Mouse (Mus musculus): ENCODE results near the gene Plekhs1. TPM values are rescaled to one million over a fixed set of nuclear protein-coding genes. Genes with fewer than 3 reads are reported as not detected.

Plekhs1 gene
- polyA plus RNA-seq, 1 experiment from 2014 or later, result not detected

- no peak overlapping the region for H3K9ac ChIP-seq (replicated peaks)
- no peaks in the 10 kb centered on the region for H3K4me1 ChIP-seq (ENCODE audit: insufficient read depth)
- no peaks in the 10 kb centered on the region for H3K27me3 ChIP-seq (ENCODE audit: insufficient read depth, low read length)
- no peak for TF ChIP-seq CTCF (IDR thresholded peaks at IDR 0.05; ENCODE audit: low read depth)
- TF ChIP-seq EP300 (IDR thresholded peaks at IDR 0.05; ENCODE audit: low read depth), result no peak
- no peak overlapping the region for H3K4me2 ChIP-seq (ENCODE audit: low read depth, low read length)
- H3K4me3 ChIP-seq (ENCODE audit: low read depth, low read length), result no peak overlapping the region
- H3K36me3 ChIP-seq (replicated peaks; ENCODE audit: insufficient read depth, low read length), result no peaks in the 10 kb centered on the region
- DNase-seq (no peak), ATAC-seq (no peak)
- H3K9me3 ChIP-seq (ENCODE audit: low read length), result no peaks in the 10 kb centered on the region
- WGBS (ENCODE audit: insufficient replicate concordance), result 71% methylated on average over 4 of the region's 4 CpGs
- H3K27ac ChIP-seq (ENCODE audit: low read depth), result no peak overlapping the region
Observed at GRCm38 (mm10) chr19:56451867-56452266, 9.6 kb upstream of the Plekhs1 start.

GRCm38 (mm10) chr19:56452421-56452820 lies 9.0 kb upstream of the Plekhs1 start:
- DNase-seq, result no peak
- Histone ChIP-seq H3K4me2 (ENCODE audit: low read depth, low read length) (no peak overlapping the region), H3K4me1 (ENCODE audit: insufficient read depth) (no peaks in the 10 kb centered on the region), H3K36me3 (replicated peaks; ENCODE audit: insufficient read depth, low read length) (no peaks in the 10 kb centered on the region), H3K9ac (replicated peaks) (no peak overlapping the region), H3K27me3 (ENCODE audit: insufficient read depth, low read length) (no peaks in the 10 kb centered on the region), H3K4me3 (ENCODE audit: low read depth, low read length) (no peak overlapping the region), H3K27ac (ENCODE audit: low read depth) (no peak overlapping the region), H3K9me3 (ENCODE audit: low read length) (no peaks in the 10 kb centered on the region)
- 84% methylated on average over 2 of the region's 2 CpGs for WGBS (ENCODE audit: insufficient replicate concordance)
- no peak for ATAC-seq
- no peak for TF ChIP-seq CTCF (IDR thresholded peaks at IDR 0.05; ENCODE audit: low read depth)
- TF ChIP-seq EP300 (IDR thresholded peaks at IDR 0.05; ENCODE audit: low read depth), result no peak

GRCm38 (mm10) chr19:56454862-56455261 lies 6.6 kb upstream of the Plekhs1 start:
- Histone ChIP-seq H3K27ac (ENCODE audit: low read depth) (peak overlapping the region; percentile 30; the same call in 1 of the 2 replicates), H3K27me3 (ENCODE audit: insufficient read depth, low read length) (no peaks in the 10 kb centered on the region), H3K4me3 (ENCODE audit: low read depth, low read length) (no peak overlapping the region), H3K36me3 (replicated peaks; ENCODE audit: insufficient read depth, low read length) (no peaks in the 10 kb centered on the region), H3K4me1 (ENCODE audit: insufficient read depth) (no peaks in the 10 kb centered on the region), H3K9me3 (ENCODE audit: low read length) (no peaks in the 10 kb centered on the region), H3K4me2 (ENCODE audit: low read depth, low read length) (no peak overlapping the region), H3K9ac (replicated peaks) (no peak overlapping the region)
- WGBS (ENCODE audit: insufficient replicate concordance), result 49% methylated on average over 4 of the region's 4 CpGs
- ATAC-seq, result no peak
- TF ChIP-seq CTCF (IDR thresholded peaks at IDR 0.05; ENCODE audit: low read depth) (no peak), EP300 (IDR thresholded peaks at IDR 0.05; ENCODE audit: low read depth) (no peak)
- no peak for DNase-seq

DNA sequence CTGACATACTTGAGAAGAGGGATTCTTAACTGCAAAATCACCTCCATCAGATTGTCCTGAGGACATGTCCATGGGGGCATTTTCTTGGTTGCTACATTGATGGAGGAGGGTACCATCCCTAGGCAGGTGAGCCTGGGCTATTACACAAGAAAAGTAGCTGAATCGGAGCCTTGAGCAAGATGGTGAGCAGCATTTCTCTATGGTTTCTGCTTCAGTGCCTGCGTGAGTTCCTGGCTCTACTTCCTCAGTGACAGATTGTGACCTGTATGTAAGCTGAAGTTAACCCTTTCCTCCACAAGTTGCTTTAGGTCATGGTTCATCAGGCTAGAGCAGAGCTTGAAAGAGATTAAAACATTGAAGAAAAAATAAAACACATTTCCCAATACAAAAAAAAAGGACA lies 6.1 kb upstream of the Plekhs1 start:
- 29% methylated on average over 2 of the region's 2 CpGs for WGBS (ENCODE audit: insufficient replicate concordance)
- Histone ChIP-seq H3K27me3 (ENCODE audit: insufficient read depth, low read length) (no peaks in the 10 kb centered on the region), H3K9me3 (ENCODE audit: low read length) (no peaks in the 10 kb centered on the region)

DNA sequence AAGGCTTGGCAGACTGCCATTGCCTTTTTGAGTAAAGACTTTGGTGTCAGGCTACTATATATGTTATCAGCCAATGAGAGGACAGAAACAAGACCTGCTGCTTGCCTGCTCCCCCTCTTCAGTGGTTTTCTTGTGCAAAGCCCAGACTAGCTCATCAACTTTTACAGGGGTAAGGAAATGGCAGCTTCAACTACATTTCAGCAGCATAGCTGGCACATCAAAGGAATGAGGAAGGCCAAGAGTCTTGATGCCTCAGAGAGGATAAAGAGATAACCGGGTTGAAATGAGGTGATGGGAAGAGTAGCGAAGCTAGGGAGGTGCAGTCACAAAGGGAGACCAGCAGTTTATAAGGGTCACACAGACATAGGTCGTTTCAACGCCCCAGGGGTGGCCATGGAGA lies 3.9 kb upstream of the Plekhs1 start:
- TF ChIP-seq EP300 (IDR thresholded peaks at IDR 0.05; ENCODE audit: low read depth), result no peak
- TF ChIP-seq CTCF (IDR thresholded peaks at IDR 0.05; ENCODE audit: low read depth), result no peak
- Histone ChIP-seq H3K27ac (ENCODE audit: low read depth) (no peak overlapping the region), H3K9me3 (ENCODE audit: low read length) (no peaks in the 10 kb centered on the region), H3K4me1 (ENCODE audit: insufficient read depth) (no peaks in the 10 kb centered on the region), H3K4me3 (ENCODE audit: low read depth, low read length) (no peak overlapping the region), H3K27me3 (ENCODE audit: insufficient read depth, low read length) (no peaks in the 10 kb centered on the region), H3K36me3 (replicated peaks; ENCODE audit: insufficient read depth, low read length) (no peaks in the 10 kb centered on the region), H3K4me2 (ENCODE audit: low read depth, low read length) (no peak overlapping the region), H3K9ac (replicated peaks) (no peak overlapping the region)
- DNase-seq (no peak), ATAC-seq (no peak)
- WGBS (ENCODE audit: insufficient replicate concordance), result 64% methylated on average over 4 of the region's 4 CpGs

More for the DNA sequence above, 6.1 kb upstream of the Plekhs1 start:
- Histone ChIP-seq H3K4me2 (ENCODE audit: low read depth, low read length) (no peak overlapping the region), H3K4me1 (ENCODE audit: insufficient read depth) (no peaks in the 10 kb centered on the region), H3K27ac (ENCODE audit: low read depth) (0 out of 2 replicates have a peak overlapping the region, but pooled peaks have one; percentile 44), H3K4me3 (ENCODE audit: low read depth, low read length) (no peak overlapping the region), H3K36me3 (replicated peaks; ENCODE audit: insufficient read depth, low read length) (no peaks in the 10 kb centered on the region), H3K9ac (replicated peaks) (no peak overlapping the region)
- no peak for DNase-seq
- no peak for ATAC-seq
- TF ChIP-seq EP300 (IDR thresholded peaks at IDR 0.05; ENCODE audit: low read depth), result no peak
- no peak for TF ChIP-seq CTCF (IDR thresholded peaks at IDR 0.05; ENCODE audit: low read depth)

DNA sequence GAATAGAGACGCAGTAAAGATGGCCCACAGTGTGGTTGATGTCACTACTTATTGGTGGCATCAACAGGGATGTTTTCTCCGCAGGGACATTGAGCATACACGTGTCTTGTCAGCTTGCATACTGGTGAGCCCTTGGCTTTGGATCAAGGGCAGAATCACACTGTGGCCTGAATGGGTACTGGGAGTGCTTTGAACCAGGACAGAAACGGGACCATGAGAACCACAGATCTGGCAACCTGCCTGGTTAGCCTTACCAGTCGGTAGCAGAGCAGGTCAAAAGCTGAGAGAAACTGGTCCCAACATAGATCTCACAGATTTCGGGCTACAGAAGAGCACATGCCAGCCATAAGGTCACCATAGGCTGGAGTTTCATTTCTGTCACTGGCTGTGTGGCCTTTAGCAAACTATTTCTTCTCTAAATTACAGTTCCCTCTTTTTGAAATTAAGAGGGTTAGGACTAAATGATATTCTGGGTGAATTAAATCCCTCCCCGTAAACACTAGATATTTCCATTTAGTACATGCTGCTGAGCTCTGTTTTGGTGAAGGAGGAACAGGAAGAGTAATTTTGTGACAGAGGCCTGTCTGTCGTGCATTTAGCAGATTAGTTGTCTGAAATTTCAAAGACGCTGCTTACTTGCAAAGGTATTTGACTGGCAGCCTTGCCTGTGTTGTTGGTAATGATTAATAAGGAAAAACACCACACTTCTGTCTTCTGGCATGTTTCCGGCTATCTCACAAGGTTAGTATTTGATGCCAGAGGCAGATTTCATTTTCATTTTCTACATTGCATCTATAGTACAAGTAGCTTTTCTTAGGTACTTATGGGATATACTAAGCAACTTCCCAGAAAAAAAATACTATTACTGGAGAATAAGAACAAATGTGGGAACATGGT lies 2.0 kb upstream of the Plekhs1 start:
- TF ChIP-seq EP300 (IDR thresholded peaks at IDR 0.05; ENCODE audit: low read depth) (no peak), CTCF (IDR thresholded peaks at IDR 0.05; ENCODE audit: low read depth) (no peak)
- H3K9ac ChIP-seq (replicated peaks), result no peak overlapping the region
- H3K36me3 ChIP-seq (replicated peaks; ENCODE audit: insufficient read depth, low read length), result no peaks in the 10 kb centered on the region
- no peaks in the 10 kb centered on the region for H3K9me3 ChIP-seq (ENCODE audit: low read length)
- no peak overlapping the region for H3K27ac ChIP-seq (ENCODE audit: low read depth)
- H3K4me3 ChIP-seq (ENCODE audit: low read depth, low read length), result no peak overlapping the region
- no peaks in the 10 kb centered on the region for H3K4me1 ChIP-seq (ENCODE audit: insufficient read depth)
- ATAC-seq (no peak), DNase-seq (no peak)
- WGBS (ENCODE audit: insufficient replicate concordance), result 77% methylated on average over 10 of the region's 10 CpGs
- no peak overlapping the region for H3K4me2 ChIP-seq (ENCODE audit: low read depth, low read length)
- no peaks in the 10 kb centered on the region for H3K27me3 ChIP-seq (ENCODE audit: insufficient read depth, low read length)

Measured in liver, postnatal 0 days (tissue).